Mouse (Mus musculus): ENCODE measurements around the gene Chkb. TPM values are rescaled to one million over a fixed set of nuclear protein-coding genes. Genes with fewer than 3 reads are reported as not detected.

Chkb gene
- polyA plus RNA-seq, 1 experiment = 104 TPM

- H3K36me3 ChIP-seq (ENCODE audit: control insufficient read depth, insufficient read depth, low read length) = no peaks in the 10 kb centered on the region
- no peaks in the 10 kb centered on the region for H3K27me3 ChIP-seq (ENCODE audit: control insufficient read depth, insufficient read depth, low read length)
- H3K4me1 ChIP-seq (ENCODE audit: control insufficient read depth, insufficient read depth, insufficient read length, low read length) = peaks cover 4% of the 10 kb centered on the region; the same call in 1 of the 2 replicates
- 74% methylated on average over 10 of the region's 10 CpGs for WGBS
- no peak for TF ChIP-seq POLR2A (IDR thresholded peaks at IDR 0.05; ENCODE audit: low read depth, low read length)
- TF ChIP-seq CTCF (IDR thresholded peaks at IDR 0.05; ENCODE audit: extremely low read depth, insufficient read length, insufficient replicate concordance, low read depth, low read length) = no peak
- no peak overlapping the region for H3K27ac ChIP-seq (ENCODE audit: insufficient read depth, low read depth, low read length)
- no peak overlapping the region for H3K4me3 ChIP-seq (ENCODE audit: low read depth, low read length)
These were observed 24.7 kb downstream of the Chkb start for GRCm38 (mm10) chr15:89404831-89405623.

DNA sequence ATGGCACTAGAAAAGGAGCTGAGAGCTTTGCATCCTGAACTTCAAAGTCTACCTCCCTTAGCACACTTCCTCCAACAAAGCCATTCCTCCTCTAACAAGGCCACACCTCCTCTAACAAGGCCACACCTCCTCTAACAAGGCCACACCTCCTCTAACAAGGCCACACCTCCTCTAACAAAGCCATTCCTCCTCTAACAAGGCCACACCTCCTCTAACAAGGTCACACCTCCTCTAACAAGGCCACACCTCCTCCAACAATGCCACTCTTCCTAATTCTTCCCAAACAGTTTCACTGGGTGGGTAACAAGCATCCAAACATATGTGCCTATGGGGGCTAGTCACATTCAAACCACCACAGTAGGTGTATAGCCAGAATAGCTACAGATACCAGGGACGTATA, 27.2 kb downstream of the Chkb start:
- no peaks in the 10 kb centered on the region for H3K27me3 ChIP-seq (ENCODE audit: control insufficient read depth, insufficient read depth, low read length)
- no peaks in the 10 kb centered on the region for H3K36me3 ChIP-seq (ENCODE audit: control insufficient read depth, insufficient read depth, low read length)
- peaks cover 11% of the 10 kb centered on the region for H3K4me1 ChIP-seq (ENCODE audit: control insufficient read depth, insufficient read depth, insufficient read length, low read length)
- no peak overlapping the region for H3K27ac ChIP-seq (ENCODE audit: insufficient read depth, low read depth, low read length)
- WGBS = 93% methylated on average over 1 of the region's 1 CpGs
- TF ChIP-seq POLR2A (IDR thresholded peaks at IDR 0.05; ENCODE audit: low read depth, low read length) (no peak), CTCF (IDR thresholded peaks at IDR 0.05; ENCODE audit: extremely low read depth, insufficient read length, insufficient replicate concordance, low read depth, low read length) (no peak)
- no peak overlapping the region for H3K4me3 ChIP-seq (ENCODE audit: low read depth, low read length)

GRCm38 (mm10) chr15:89399716-89400115, 30.0 kb downstream of the Chkb start:
- peaks cover 20% of the 10 kb centered on the region for H3K4me1 ChIP-seq (ENCODE audit: control insufficient read depth, insufficient read depth, insufficient read length, low read length)
- 20% methylated on average over 1 of the region's 1 CpGs for WGBS
- peak overlapping the region; percentile 100 for H3K27ac ChIP-seq (ENCODE audit: insufficient read depth, low read depth, low read length)
- H3K4me3 ChIP-seq (ENCODE audit: low read depth, low read length) = no peak overlapping the region
- no peak for TF ChIP-seq POLR2A (IDR thresholded peaks at IDR 0.05; ENCODE audit: low read depth, low read length)
- no peak for TF ChIP-seq CTCF (IDR thresholded peaks at IDR 0.05; ENCODE audit: extremely low read depth, insufficient read length, insufficient replicate concordance, low read depth, low read length)
- no peaks in the 10 kb centered on the region for H3K36me3 ChIP-seq (ENCODE audit: control insufficient read depth, insufficient read depth, low read length)
- no peaks in the 10 kb centered on the region for H3K27me3 ChIP-seq (ENCODE audit: control insufficient read depth, insufficient read depth, low read length)

DNA sequence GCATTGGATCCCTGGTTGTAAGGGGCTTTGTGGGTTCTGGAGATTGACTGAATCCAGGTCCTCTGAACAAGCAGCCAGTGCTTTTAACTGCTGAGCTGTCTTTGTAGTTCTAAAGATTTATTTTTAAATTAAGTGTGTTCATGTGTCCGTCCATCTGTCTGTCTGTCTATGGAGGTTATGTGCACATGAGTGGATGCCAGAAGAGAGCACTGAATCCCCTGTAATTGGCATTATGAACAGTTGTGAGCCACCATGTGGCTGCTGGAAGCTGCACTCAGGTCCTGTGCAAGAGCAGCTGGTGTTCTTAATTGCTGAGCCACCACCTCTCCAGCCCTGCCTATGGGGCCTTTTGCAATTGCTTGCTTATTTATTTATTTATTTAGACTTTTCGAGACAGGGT, 31.6 kb downstream of the Chkb start:
- H3K4me3 ChIP-seq (ENCODE audit: low read depth, low read length) = no peak overlapping the region
- no peaks in the 10 kb centered on the region for H3K36me3 ChIP-seq (ENCODE audit: control insufficient read depth, insufficient read depth, low read length)
- H3K27me3 ChIP-seq (ENCODE audit: control insufficient read depth, insufficient read depth, low read length) = no peaks in the 10 kb centered on the region
- peak overlapping the region; percentile 100 for H3K27ac ChIP-seq (ENCODE audit: insufficient read depth, low read depth, low read length)
- TF ChIP-seq CTCF (IDR thresholded peaks at IDR 0.05; ENCODE audit: extremely low read depth, insufficient read length, insufficient replicate concordance, low read depth, low read length) (no peak), POLR2A (IDR thresholded peaks at IDR 0.05; ENCODE audit: low read depth, low read length) (no peak)
- H3K4me1 ChIP-seq (ENCODE audit: control insufficient read depth, insufficient read depth, insufficient read length, low read length) = peaks cover 20% of the 10 kb centered on the region
- 67% methylated on average over 2 of the region's 2 CpGs for WGBS

GRCm38 (mm10) chr15:89396883-89397282, 32.8 kb downstream of the Chkb start:
- Histone ChIP-seq H3K27me3 (ENCODE audit: control insufficient read depth, insufficient read depth, low read length) (no peaks in the 10 kb centered on the region), H3K36me3 (ENCODE audit: control insufficient read depth, insufficient read depth, low read length) (no peaks in the 10 kb centered on the region), H3K4me3 (ENCODE audit: low read depth, low read length) (no peak overlapping the region), H3K4me1 (ENCODE audit: control insufficient read depth, insufficient read depth, insufficient read length, low read length) (peaks cover 20% of the 10 kb centered on the region), H3K27ac (ENCODE audit: insufficient read depth, low read depth, low read length) (peak overlapping the region; percentile 99)
- 33% methylated on average over 4 of the region's 4 CpGs for WGBS
- no peak for TF ChIP-seq POLR2A (IDR thresholded peaks at IDR 0.05; ENCODE audit: low read depth, low read length)
- no peak for TF ChIP-seq CTCF (IDR thresholded peaks at IDR 0.05; ENCODE audit: extremely low read depth, insufficient read length, insufficient replicate concordance, low read depth, low read length)

- no peak overlapping the region for H3K4me3 ChIP-seq (ENCODE audit: low read depth, low read length)
- H3K4me1 ChIP-seq (ENCODE audit: control insufficient read depth, insufficient read depth, insufficient read length, low read length) = no peaks in the 10 kb centered on the region
- 96% methylated on average over 10 of the region's 10 CpGs for WGBS
- TF ChIP-seq CTCF (IDR thresholded peaks at IDR 0.05; ENCODE audit: extremely low read depth, insufficient read length, insufficient replicate concordance, low read depth, low read length) (no peak), POLR2A (IDR thresholded peaks at IDR 0.05; ENCODE audit: low read depth, low read length) (no peak)
- no peaks in the 10 kb centered on the region for H3K27me3 ChIP-seq (ENCODE audit: control insufficient read depth, insufficient read depth, low read length)
- no peak overlapping the region for H3K27ac ChIP-seq (ENCODE audit: insufficient read depth, low read depth, low read length)
- no peaks in the 10 kb centered on the region for H3K36me3 ChIP-seq (ENCODE audit: control insufficient read depth, insufficient read depth, low read length)
These were observed 39.6 kb downstream of the Chkb start for GRCm38 (mm10) chr15:89390081-89390480.

- Histone ChIP-seq H3K27ac (ENCODE audit: insufficient read depth, low read depth, low read length) (no peak overlapping the region), H3K27me3 (ENCODE audit: control insufficient read depth, insufficient read depth, low read length) (no peaks in the 10 kb centered on the region), H3K4me3 (ENCODE audit: low read depth, low read length) (no peak overlapping the region), H3K36me3 (ENCODE audit: control insufficient read depth, insufficient read depth, low read length) (no peaks in the 10 kb centered on the region), H3K4me1 (ENCODE audit: control insufficient read depth, insufficient read depth, insufficient read length, low read length) (no peaks in the 10 kb centered on the region)
- WGBS = 55% methylated on average over 12 of the region's 12 CpGs
- TF ChIP-seq CTCF (IDR thresholded peaks at IDR 0.05; ENCODE audit: extremely low read depth, insufficient read length, insufficient replicate concordance, low read depth, low read length) = no peak
- TF ChIP-seq POLR2A (IDR thresholded peaks at IDR 0.05; ENCODE audit: low read depth, low read length) = no peak
These were observed 42.6 kb downstream of the Chkb start for GRCm38 (mm10) chr15:89387127-89387526.

Data from small intestine, adult 2 months (tissue).